Mouse (Mus musculus) liver, embryonic 11.5 days (tissue): ENCODE data around the gene Klf15. TPM values are rescaled to one million over a fixed set of nuclear protein-coding genes. Genes with fewer than 3 reads are reported as not detected.

ENCODE experiments used
- ATAC-seq: fragments of 200-750 bp; cut with Nextera tagmentation; replicated peaks from 2 replicates; pipeline ENCODE4 v1.8.0; 2017; ENCODE audit warnings: moderate number of reproducible peaks, mild to moderate bottlenecking, moderate TSS enrichment, moderate library complexity; ENCODE audit not compliant: low FRiP score
- DNase-seq: peaks from one replicate; pipeline ENCODE4 v3.0.0-alpha.2; 2017; ENCODE audit warnings: low spot score
- H3K27ac ChIP-seq: fragments of 300-500 bp; sonication (generic); 2 replicates; pipeline ENCODE4 v1.5.1; 2014; ENCODE audit warnings: mild to moderate bottlenecking, low read depth, low read length, control low read depth
- H3K27me3 ChIP-seq: fragments of 300-500 bp; sonication (generic); replicated peaks from 2 replicates; pipeline ENCODE4 v1.6.1; 2014; ENCODE audit warnings: low read length, mixed read lengths; ENCODE audit not compliant: control insufficient read depth, insufficient read depth
- H3K36me3 ChIP-seq: fragments of 300-500 bp; sonication (generic); 2 replicates; pipeline ENCODE4 v1.6.1; 2014; ENCODE audit warnings: mild to moderate bottlenecking, low read length, moderate library complexity, mixed read lengths; ENCODE audit not compliant: control insufficient read depth, insufficient read depth
- H3K4me1 ChIP-seq: fragments of 300-500 bp; sonication (generic); replicated peaks from 2 replicates; pipeline ENCODE4 v1.6.1; 2014; ENCODE audit warnings: low read length, mixed read lengths; ENCODE audit not compliant: control insufficient read depth, insufficient read depth
- H3K4me2 ChIP-seq: fragments of 300-500 bp; sonication (generic); 2 replicates; pipeline ENCODE4 v1.6.1; 2014; ENCODE audit warnings: mild to moderate bottlenecking, control low read depth, moderate library complexity
- H3K4me3 ChIP-seq: fragments of 300-500 bp; sonication (generic); 2 replicates; pipeline ENCODE4 v1.5.1; 2014; ENCODE audit warnings: low read depth, low read length, control low read depth
- H3K9ac ChIP-seq: fragments of 300-500 bp; sonication (generic); 2 replicates; pipeline ENCODE4 v1.6.1; 2014; ENCODE audit warnings: low read depth, low read length, control low read depth
- H3K9me3 ChIP-seq: fragments of 300-500 bp; sonication (generic); 2 replicates; pipeline ENCODE4 v1.6.1; 2016; ENCODE audit warnings: low read length, inconsistent platforms, mixed read lengths; ENCODE audit not compliant: control insufficient read depth
- WGBS: fragments of 180-500 bp; shearing (Covaris S2); extraction: QIAGEN DNeasy Blood & Tissue Kit; methylation state at CpG from one replicate; pipeline ENCODE4 v1.1.7; 2014; 5-methylcytosine and 5-hydroxymethylcytosine counted together
- polyA plus RNA-seq: library from polyadenylated mRNA; unstranded; fragments of >200 nt; fragmentation: Nextera tagmentation; extraction: Ambion mirVana; gene quantifications from 2 replicates; pipeline ENCODE4 v1.2.1, GENCODE M21; 2014

Gene Klf15
- polyA plus RNA-seq, 1 experiment from 2014 or later = 10.6 TPM

DNA sequence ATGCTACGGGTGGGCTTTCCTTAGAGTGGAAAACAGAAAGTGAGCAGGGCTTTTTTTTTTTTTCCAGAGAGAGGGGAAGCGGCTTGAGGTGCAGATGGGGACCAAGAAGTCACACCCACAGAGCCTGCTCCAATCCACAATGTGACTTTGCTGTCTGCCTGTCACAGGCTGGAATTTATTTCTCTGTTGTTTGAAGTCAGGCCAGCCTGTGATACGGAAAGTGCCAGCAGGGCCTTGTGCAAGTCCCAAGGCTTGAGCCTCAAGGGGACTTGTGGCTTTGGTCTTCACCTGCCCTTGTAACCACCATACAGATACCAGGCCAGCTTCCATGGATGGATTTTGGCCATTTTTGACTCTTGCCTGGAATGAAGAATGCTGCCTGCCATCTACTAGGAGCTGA, 56.5 kb downstream of the Klf15 start:
- Histone ChIP-seq H3K27ac (no peak overlapping the region), H3K9me3 (no peaks in the 10 kb centered on the region), H3K36me3 (no peaks in the 10 kb centered on the region), H3K27me3 (no peaks in the 10 kb centered on the region), H3K4me3 (no peak overlapping the region), H3K4me2 (no peak overlapping the region), H3K9ac (no peak overlapping the region), H3K4me1 (no peaks in the 10 kb centered on the region)
- ATAC-seq = no peak
- 44% methylated on average over 3 of the region's 3 CpGs for WGBS
- no peak for DNase-seq

- 43% methylated on average over 5 of the region's 5 CpGs for WGBS
- Histone ChIP-seq H3K36me3 (no peaks in the 10 kb centered on the region), H3K27me3 (no peaks in the 10 kb centered on the region)
Observed at GRCm38 (mm10) chr6:90519375-90519774, 57.0 kb downstream of the Klf15 start.

More at GRCm38 (mm10) chr6:90519375-90519774, 57.0 kb downstream of the Klf15 start:
- ATAC-seq (no peak), DNase-seq (no peak)
- H3K4me2 ChIP-seq = no peak overlapping the region
- H3K4me1 ChIP-seq = no peaks in the 10 kb centered on the region
- H3K9ac ChIP-seq = no peak overlapping the region
- no peak overlapping the region for H3K4me3 ChIP-seq
- H3K9me3 ChIP-seq = no peaks in the 10 kb centered on the region
- H3K27ac ChIP-seq = no peak overlapping the region

Other genes with a start within 250 kb of the Klf15 start
- not detected in 2 replicates for gene Vmn1r53, start 238.1 kb upstream of the Klf15 start, polyA plus RNA-seq
- not detected in 2 replicates for gene Vmn1r54, start 216.3 kb upstream of the Klf15 start, polyA plus RNA-seq
- not detected in 2 replicates for gene BC048671, start 161.4 kb upstream of the Klf15 start, polyA plus RNA-seq
- gene Chst13, start 137.4 kb upstream of the Klf15 start, polyA plus RNA-seq = 16.7 and 17.4 TPM in 2 replicates
- 2.6 and 3.0 TPM in 2 replicates for gene Uroc1, start 129.3 kb upstream of the Klf15 start, polyA plus RNA-seq
- 6.6 and 6.9 TPM in 2 replicates for gene Zxdc, start 93.1 kb upstream of the Klf15 start, polyA plus RNA-seq
- 0.18 TPM in 2 replicates for gene Cfap100, start 33.8 kb upstream of the Klf15 start, polyA plus RNA-seq
- 6.5 and 6.6 TPM in 2 replicates for gene Aldh1l1, start 23.9 kb downstream of the Klf15 start, polyA plus RNA-seq
- gene Slc41a3, start 142.1 kb downstream of the Klf15 start, polyA plus RNA-seq = 43.0 and 46.2 TPM in 2 replicates